Mouse (Mus musculus) lung, embryonic 15.5 days (tissue): ENCODE data around the gene Smyd1. TPM values are rescaled to one million over a fixed set of nuclear protein-coding genes. Genes with fewer than 3 reads are reported as not detected.

Experiments used
- ATAC-seq: fragments of 200-750 bp; cut with Nextera tagmentation; 2 replicates; pipeline ENCODE4 v1.8.0; 2017; ENCODE audit warnings: moderate number of reproducible peaks, borderline replicate concordance; ENCODE audit not compliant: low FRiP score, low TSS enrichment; ENCODE audit errors: extremely low read depth
- H3K27ac ChIP-seq: fragments of 300-500 bp; sonication (generic); 2 replicates; pipeline ENCODE4 v1.5.1; 2015; ENCODE audit warnings: moderate library complexity, mild to moderate bottlenecking, inconsistent platforms
- H3K27me3 ChIP-seq: fragments of 300-500 bp; sonication (generic); 2 replicates; pipeline ENCODE4 v1.6.1; 2015; ENCODE audit warnings: inconsistent platforms
- H3K36me3 ChIP-seq: fragments of 300-500 bp; sonication (generic); 2 replicates; pipeline ENCODE4 v1.6.1; 2015; ENCODE audit warnings: inconsistent platforms
- H3K4me1 ChIP-seq: fragments of 300-500 bp; sonication (generic); 2 replicates; pipeline ENCODE4 v1.6.1; 2015; ENCODE audit warnings: inconsistent platforms
- H3K4me2 ChIP-seq: fragments of 300-500 bp; sonication (generic); 2 replicates; pipeline ENCODE4 v1.6.1; 2015; ENCODE audit warnings: inconsistent platforms, mild to moderate bottlenecking, moderate library complexity
- H3K4me3 ChIP-seq: fragments of 300-500 bp; sonication (generic); 2 replicates; pipeline ENCODE4 v1.5.1; 2015; ENCODE audit warnings: mild to moderate bottlenecking, inconsistent platforms
- H3K9ac ChIP-seq: fragments of 300-500 bp; sonication (generic); 2 replicates; pipeline ENCODE4 v1.6.1; 2015; ENCODE audit warnings: inconsistent platforms
- H3K9me3 ChIP-seq: fragments of 300-500 bp; sonication (generic); 2 replicates; pipeline ENCODE4 v1.6.1; 2016; ENCODE audit warnings: inconsistent platforms
- WGBS: fragments of 180-500 bp; shearing (Covaris S2); methylation state at CpG from one replicate; pipeline ENCODE4 v1.1.7; 2015; 5-methylcytosine and 5-hydroxymethylcytosine counted together
- polyA plus RNA-seq: library from polyadenylated mRNA; unstranded; fragments of >200 nt; fragmentation: Nextera tagmentation; extraction: Ambion mirVana; gene quantifications from 2 replicates; pipeline ENCODE4 v1.2.1, GENCODE M21; 2015

Gene Smyd1
- polyA plus RNA-seq, 1 experiment from 2014 or later, result 4.5 TPM

DNA sequence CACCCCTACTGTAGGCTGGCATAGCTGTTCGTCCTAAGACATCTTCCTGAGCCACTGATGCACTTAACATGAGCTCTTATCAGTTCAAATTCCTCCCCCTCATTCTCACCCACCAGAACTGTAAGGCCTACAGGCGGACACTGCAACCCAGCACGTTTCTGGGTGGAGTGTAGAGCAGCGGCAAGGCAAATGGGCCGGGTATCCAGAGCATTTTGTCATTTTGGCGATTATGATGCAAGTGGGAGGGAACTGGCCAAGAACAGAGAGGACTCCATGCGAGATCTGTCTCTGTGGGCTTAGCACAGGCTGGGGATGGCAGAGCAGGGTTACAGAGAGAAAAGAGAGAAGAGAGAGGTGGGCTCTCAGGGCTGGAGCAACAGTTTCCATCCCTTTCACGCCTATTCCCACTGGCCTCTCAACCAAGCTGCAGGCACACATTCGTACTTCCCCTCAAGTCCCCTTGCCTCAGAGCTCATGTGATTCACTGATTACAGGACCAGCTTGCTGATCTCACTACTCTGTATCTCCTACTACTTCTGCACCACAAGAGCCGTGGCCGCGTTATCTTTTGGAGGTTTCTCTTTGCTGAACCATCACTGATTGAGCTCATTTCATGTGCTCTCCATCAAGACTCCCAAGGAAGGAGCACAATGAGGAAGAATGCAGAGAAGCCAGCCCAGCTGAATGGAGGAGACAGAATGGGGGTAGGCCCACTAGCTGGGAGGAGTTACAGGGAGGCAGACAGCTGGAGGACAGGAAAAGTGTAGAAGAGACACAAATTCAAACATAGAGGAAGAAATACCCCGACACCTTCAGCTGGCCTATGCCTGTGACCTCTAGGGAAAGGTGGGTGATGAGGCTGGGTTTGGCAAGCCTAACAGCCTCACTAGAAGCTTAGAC is 124.1 kb downstream of the Smyd1 start:
- Histone ChIP-seq H3K27ac (no peak overlapping the region), H3K9me3 (no peaks in the 10 kb centered on the region), H3K27me3 (no peaks in the 10 kb centered on the region), H3K4me3 (no peak overlapping the region), H3K36me3 (no peaks in the 10 kb centered on the region), H3K4me2 (no peak overlapping the region), H3K4me1 (no peaks in the 10 kb centered on the region), H3K9ac (no peak overlapping the region)
- ATAC-seq, result no peak
- WGBS, result 70% methylated on average over 13 of the region's 13 CpGs

DNA sequence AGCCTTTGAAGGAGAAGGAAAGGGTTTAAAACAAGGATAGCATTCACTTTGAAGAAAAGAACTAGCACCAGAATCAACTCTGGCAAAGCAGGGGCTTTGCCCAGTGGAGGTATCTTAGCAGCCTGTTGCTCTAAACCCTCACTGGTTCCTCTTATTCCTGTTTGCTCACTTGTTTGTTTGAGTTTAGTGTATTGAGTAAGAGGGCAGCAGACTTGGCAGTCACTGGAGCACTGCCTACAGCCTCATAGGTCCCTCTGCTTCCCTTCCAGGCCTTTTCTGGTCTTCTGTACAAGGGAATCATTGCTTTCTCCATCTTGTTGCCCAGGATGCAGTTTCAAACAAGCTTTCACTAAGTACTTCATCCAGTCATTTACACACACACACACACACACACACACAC is 125.9 kb downstream of the Smyd1 start:
- no peaks in the 10 kb centered on the region for H3K36me3 ChIP-seq
- H3K9ac ChIP-seq, result no peak overlapping the region
- H3K27ac ChIP-seq, result no peak overlapping the region
- no peaks in the 10 kb centered on the region for H3K9me3 ChIP-seq
- no peak overlapping the region for H3K4me2 ChIP-seq
- no peak for ATAC-seq
- no peak overlapping the region for H3K4me3 ChIP-seq
- no peaks in the 10 kb centered on the region for H3K4me1 ChIP-seq
- no peaks in the 10 kb centered on the region for H3K27me3 ChIP-seq

DNA sequence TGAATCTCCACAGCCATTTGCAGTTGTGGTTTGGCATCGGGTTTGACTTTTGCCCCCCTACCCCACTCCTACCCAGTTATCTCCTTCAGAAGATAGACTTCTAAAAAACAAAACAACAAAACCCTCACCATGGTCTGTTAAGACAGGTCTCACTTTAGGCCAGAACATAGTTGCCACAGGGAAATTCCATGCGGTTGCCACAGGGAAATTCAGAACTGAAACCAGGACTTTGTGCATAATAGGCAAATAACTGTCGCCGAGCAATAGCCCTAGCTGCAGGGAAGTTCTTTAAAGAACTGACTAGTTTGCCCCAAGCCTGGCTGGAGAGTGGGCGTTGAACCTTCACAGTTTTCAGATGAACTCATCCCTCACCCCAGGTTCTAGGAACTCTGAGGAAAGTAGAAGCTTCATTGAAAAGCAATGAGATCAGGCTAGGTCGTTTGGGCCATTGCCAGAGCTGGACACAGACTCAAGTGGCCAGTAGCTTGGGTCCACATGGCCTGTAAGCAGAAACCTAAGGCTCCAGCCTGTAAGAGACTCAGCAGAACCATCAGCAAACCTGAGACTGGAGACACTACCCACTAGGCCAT is 128.8 kb downstream of the Smyd1 start:
- WGBS, result 72% methylated on average over 6 of the region's 6 CpGs
- no peak for ATAC-seq
- H3K9ac ChIP-seq, result no peak overlapping the region
- H3K4me2 ChIP-seq, result no peak overlapping the region
- no peaks in the 10 kb centered on the region for H3K9me3 ChIP-seq
- H3K27ac ChIP-seq, result no peak overlapping the region
- H3K27me3 ChIP-seq, result no peaks in the 10 kb centered on the region
- H3K4me1 ChIP-seq, result no peaks in the 10 kb centered on the region
- no peaks in the 10 kb centered on the region for H3K36me3 ChIP-seq
- H3K4me3 ChIP-seq, result no peak overlapping the region

DNA sequence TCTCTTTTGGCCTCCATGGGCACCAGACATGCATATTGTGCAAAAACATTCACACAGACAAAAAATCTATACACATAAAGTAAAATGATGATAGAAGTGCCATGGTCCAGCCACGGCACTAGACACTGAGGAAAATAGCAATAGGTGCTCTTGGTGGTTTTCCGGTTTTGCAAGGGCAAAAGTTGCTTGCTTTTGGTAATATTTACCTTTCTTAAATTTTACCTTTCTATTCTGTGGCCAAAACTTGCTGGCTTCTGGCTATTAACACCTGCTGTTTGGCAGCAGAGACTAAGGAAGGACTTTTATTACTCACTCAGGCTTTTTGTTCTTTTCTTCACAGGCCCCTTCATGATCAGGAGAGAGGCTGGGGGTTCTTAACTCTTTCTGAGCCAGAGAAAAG is 131.5 kb downstream of the Smyd1 start:
- Histone ChIP-seq H3K27me3 (no peaks in the 10 kb centered on the region), H3K36me3 (no peaks in the 10 kb centered on the region), H3K4me3 (no peak overlapping the region), H3K4me2 (no peak overlapping the region), H3K9me3 (no peaks in the 10 kb centered on the region), H3K4me1 (no peaks in the 10 kb centered on the region), H3K9ac (no peak overlapping the region), H3K27ac (no peak overlapping the region)
- WGBS, result 77% methylated on average over 2 of the region's 2 CpGs
- no peak for ATAC-seq

- WGBS, result 11% methylated on average over 1 of the region's 1 CpGs
- Histone ChIP-seq H3K9me3 (no peaks in the 10 kb centered on the region), H3K27me3 (no peaks in the 10 kb centered on the region), H3K27ac (no peak overlapping the region), H3K4me2 (no peak overlapping the region), H3K36me3 (no peaks in the 10 kb centered on the region), H3K4me1 (no peaks in the 10 kb centered on the region), H3K4me3 (no peak overlapping the region), H3K9ac (no peak overlapping the region)
- ATAC-seq, result no peak
These were observed 132.5 kb downstream of the Smyd1 start for GRCm38 (mm10) chr6:71189578-71189977.

DNA sequence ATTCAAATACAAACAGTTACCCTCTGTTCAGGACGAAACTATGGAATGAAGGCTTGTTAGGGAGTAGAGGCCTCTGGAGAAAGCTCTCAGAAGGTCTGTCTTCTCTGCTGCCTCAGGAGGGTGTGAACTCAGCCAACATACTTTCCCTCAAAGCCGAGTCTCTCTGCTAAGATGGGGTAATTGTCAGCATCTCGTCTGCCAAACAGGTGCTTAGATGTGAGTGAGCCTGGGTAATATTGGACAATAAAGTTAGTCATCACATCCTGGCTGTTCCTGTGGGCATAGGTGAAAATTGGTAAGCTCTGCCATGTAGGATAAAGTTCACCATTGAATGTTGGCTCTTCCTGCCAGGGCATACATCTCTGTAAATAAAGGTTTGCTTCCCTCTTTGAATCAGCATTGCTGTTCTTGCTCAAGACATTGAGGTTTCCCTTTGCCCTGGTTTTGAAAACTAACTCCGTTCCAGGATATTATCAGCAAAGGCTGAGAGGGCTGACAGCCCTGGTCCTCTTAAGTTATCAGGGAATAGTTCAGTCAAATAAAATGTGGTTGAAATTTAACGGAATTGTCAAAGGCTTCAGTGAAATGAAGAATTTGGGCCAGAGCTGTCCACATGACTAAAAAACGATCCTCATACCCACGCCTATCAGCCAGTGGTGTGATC is 137.0 kb downstream of the Smyd1 start:
- no peak overlapping the region for H3K4me2 ChIP-seq
- H3K9me3 ChIP-seq, result no peaks in the 10 kb centered on the region
- no peak overlapping the region for H3K4me3 ChIP-seq
- H3K27ac ChIP-seq, result no peak overlapping the region
- 60% methylated on average over 7 of the region's 7 CpGs for WGBS
- H3K27me3 ChIP-seq, result no peaks in the 10 kb centered on the region
- no peak for ATAC-seq
- no peak overlapping the region for H3K9ac ChIP-seq
- no peaks in the 10 kb centered on the region for H3K4me1 ChIP-seq
- H3K36me3 ChIP-seq, result no peaks in the 10 kb centered on the region

GRCm38 (mm10) chr6:71180596-71180995 is 141.4 kb downstream of the Smyd1 start:
- H3K4me3 ChIP-seq, result no peak overlapping the region
- no peak for ATAC-seq
- 76% methylated on average over 1 of the region's 1 CpGs for WGBS
- no peaks in the 10 kb centered on the region for H3K4me1 ChIP-seq
- H3K9me3 ChIP-seq, result no peaks in the 10 kb centered on the region
- no peaks in the 10 kb centered on the region for H3K36me3 ChIP-seq
- H3K27ac ChIP-seq, result no peak overlapping the region
- H3K27me3 ChIP-seq, result no peaks in the 10 kb centered on the region
- no peak overlapping the region for H3K9ac ChIP-seq
- H3K4me2 ChIP-seq, result no peak overlapping the region

DNA sequence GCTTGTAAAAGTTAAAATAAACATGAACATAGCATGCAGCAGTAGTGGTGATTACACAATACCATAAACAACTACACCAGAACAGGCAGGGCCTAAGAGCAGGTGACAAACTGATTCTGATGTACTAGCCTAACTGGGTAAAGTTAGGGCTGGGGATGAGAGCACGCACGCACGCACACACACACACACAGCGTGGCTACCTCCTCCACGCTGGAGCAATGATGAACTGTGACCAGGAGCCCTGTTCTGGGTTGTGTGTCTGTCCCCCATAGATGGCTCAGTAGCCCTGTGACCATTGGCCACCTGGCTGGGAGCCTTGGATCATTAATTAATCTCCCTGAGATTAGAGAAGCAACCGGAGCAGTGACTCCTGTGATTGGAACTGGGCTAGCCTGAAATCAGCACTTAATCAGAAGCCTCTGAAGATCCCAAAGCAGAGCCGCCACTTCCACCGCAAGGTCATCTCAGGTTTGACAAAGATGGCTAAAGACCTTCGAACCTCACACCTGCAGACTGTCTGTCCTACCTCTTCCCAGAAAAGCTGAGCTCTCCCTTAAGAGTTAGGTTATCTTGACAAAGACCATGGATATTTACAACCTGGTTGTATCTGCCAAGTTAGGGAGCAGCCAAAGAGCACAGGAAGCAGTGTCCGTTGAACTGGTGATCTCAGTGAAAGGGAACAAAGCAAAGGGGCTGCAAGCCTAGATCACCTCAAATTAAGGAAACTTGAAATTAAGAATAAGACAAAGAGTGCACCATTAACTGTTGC is 149.0 kb downstream of the Smyd1 start:
- no peaks in the 10 kb centered on the region for H3K9me3 ChIP-seq
- no peak overlapping the region for H3K27ac ChIP-seq
- no peak overlapping the region for H3K9ac ChIP-seq
- no peak overlapping the region for H3K4me2 ChIP-seq
- no peaks in the 10 kb centered on the region for H3K4me1 ChIP-seq
- no peaks in the 10 kb centered on the region for H3K27me3 ChIP-seq
- H3K4me3 ChIP-seq, result no peak overlapping the region
- H3K36me3 ChIP-seq, result no peaks in the 10 kb centered on the region
- no peak for ATAC-seq
- WGBS, result 80% methylated on average over 10 of the region's 10 CpGs

DNA sequence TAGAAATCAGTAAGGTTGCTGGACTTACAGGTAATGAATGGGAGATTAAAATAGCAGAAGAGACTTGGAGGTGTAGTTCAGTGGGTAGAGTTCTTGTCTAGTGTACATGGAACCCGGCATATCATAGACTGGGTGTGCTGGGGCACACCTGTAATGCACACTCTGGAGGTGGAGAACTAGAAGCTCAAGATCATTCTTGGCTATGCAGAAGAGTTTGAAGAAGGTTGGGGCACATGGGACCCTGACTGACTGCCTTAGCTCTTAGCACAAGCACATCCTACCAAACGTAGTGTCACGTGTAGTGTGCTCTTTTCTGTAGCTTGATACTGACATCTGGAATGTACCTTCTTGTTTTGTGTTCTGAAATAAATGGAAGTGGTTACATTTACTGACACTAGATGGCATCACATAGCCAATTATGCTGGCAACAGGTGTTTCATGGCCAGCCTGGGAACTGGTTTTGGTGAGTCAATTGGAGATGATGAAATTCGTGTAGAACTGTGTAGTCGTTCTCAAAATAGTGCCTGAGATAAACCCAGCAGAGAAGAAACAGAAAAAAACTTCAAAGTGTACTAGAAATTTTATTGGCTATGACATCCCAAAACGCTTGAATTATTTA is 155.4 kb downstream of the Smyd1 start:
- Histone ChIP-seq H3K4me3 (no peak overlapping the region), H3K4me2 (no peak overlapping the region), H3K9ac (no peak overlapping the region), H3K36me3 (no peaks in the 10 kb centered on the region), H3K9me3 (no peaks in the 10 kb centered on the region), H3K27me3 (no peaks in the 10 kb centered on the region), H3K27ac (no peak overlapping the region), H3K4me1 (no peaks in the 10 kb centered on the region)
- WGBS, result 32% methylated on average over 6 of the region's 6 CpGs
- ATAC-seq, result no peak

DNA sequence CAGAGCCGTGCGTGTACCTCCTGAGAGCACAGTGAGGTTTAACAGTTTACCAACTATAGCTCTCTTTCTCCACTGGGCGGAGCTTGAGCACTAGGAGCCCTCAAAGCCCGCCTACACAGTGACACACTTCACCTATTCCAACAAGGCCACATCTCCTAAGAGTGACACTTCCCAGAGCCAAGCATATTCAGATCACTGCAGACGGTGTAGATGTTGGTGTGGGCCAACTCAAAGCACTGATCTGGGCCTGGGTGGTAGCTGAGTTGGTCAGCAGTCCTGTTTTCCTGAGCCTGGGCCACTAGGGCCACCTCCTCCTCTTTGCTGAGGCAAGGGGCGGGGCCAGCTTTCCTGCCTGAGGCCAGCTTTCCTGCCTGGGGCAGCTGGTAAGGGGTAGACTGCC is 157.6 kb downstream of the Smyd1 start:
- Histone ChIP-seq H3K4me2 (no peak overlapping the region), H3K4me1 (no peaks in the 10 kb centered on the region), H3K36me3 (no peaks in the 10 kb centered on the region), H3K9ac (no peak overlapping the region), H3K4me3 (no peak overlapping the region), H3K9me3 (no peaks in the 10 kb centered on the region), H3K27me3 (no peaks in the 10 kb centered on the region), H3K27ac (no peak overlapping the region)
- WGBS, result 28% methylated on average over 6 of the region's 6 CpGs
- peak; percentile 27; the same call in 1 of the 2 replicates for ATAC-seq
